Mouse (Mus musculus) c-Kit-positive CD71-positive TER-119-negative erythroid progenitor cells, embryonic 14.5 days (primary cell): ENCODE results near the gene Pet2.

Experiments used
- DNase-seq: peaks from one replicate; pipeline ENCODE4 v3.0.0-alpha.2; 2013; ENCODE audit warnings: low read depth

Pet2 gene

GRCm38 (mm10) chrX:89409589-89409988 lies at the start of gene Pet2:
Pet2 (minus strand) TSS chrX:89409689.
- DNase-seq: no peak
